Mouse (Mus musculus): ENCODE results near the gene Pcbp2.

Gene Pcbp2

GRCm38 (mm10) chr15:102463666-102464065, 6.7 kb upstream of the Pcbp2 start:
- DNase-seq (ENCODE audit: low read depth), result peak; percentile 71

GRCm38 (mm10) chr15:102468675-102469370, 1.5 kb upstream of the Pcbp2 start:
- DNase-seq (ENCODE audit: low read depth), result no peak

GRCm38 (mm10) chr15:102470605-102471294, 411 bp downstream of the Pcbp2 start:
- DNase-seq (ENCODE audit: low read depth), result peak; percentile 84

DNA sequence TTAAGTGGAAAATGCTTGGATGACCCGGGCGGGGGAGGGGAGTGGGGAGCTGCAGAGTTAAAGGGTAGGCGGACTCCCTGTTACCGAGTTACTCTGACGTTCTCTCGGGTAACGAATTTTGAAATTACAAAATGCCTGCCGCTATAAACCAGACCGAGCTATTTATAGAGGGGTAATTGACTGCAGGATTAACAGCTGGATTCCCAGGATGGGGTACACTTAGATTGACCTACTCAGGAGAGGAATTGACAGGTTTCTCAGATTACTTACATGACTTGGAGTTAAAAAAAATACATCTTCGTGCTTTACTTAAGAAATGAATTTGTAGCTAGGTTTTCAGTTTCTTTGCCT, 931 bp downstream of the Pcbp2 start:
- DNase-seq (ENCODE audit: low read depth), result no peak

- DNase-seq (ENCODE audit: low read depth), result peak; percentile 31
Measured at GRCm38 (mm10) chr15:102471727-102472126, 1.4 kb downstream of the Pcbp2 start.

GRCm38 (mm10) chr15:102473246-102473645, 2.9 kb downstream of the Pcbp2 start:
- no peak for DNase-seq (ENCODE audit: low read depth)

GRCm38 (mm10) chr15:102474520-102474919, 4.2 kb downstream of the Pcbp2 start:
- DNase-seq (ENCODE audit: low read depth), result no peak

- no peak for DNase-seq (ENCODE audit: low read depth)
Measured at GRCm38 (mm10) chr15:102483136-102483535, 12.8 kb downstream of the Pcbp2 start.

DNA sequence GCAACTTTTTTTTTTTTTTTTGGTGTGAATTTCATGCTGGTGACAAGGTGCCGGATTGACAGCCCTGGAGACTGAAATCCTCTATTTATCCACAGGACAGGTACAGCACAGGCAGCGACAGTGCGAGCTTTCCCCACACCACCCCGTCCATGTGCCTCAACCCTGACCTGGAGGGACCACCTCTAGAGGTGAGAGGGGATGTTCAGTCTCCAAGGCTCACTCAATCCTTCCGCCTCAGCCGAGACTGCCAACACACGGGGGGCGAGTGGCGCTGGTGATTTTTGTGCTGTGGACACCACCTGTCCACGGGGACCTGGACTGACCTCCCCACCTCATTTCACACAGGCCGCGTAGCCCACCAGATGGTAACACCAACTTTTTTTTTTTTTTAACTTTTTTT, 15.5 kb downstream of the Pcbp2 start:
- DNase-seq (ENCODE audit: low read depth), result no peak

DNA sequence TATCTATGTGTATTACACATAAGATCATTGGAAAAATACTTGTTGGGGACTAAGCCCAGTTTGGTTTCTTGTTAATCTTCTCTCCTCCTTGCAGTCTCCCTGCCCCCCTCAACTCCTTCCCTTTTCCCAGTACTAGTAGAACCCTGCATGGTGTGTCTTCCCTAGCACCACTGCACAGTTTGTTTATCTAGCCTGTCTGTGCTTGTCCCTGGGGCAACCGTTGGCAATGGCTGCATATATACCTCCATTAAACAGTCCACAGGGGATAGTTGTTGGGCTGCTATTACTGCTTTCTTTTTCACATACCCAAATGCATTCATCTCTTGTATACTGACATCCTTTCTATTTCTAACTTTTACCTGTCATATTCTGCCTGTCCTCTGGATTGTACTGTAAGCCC, 17.3 kb downstream of the Pcbp2 start:
- no peak for DNase-seq (ENCODE audit: low read depth)

GRCm38 (mm10) chr15:102498322-102498721, 28.0 kb downstream of the Pcbp2 start:
- no peak for DNase-seq (ENCODE audit: low read depth)

GRCm38 (mm10) chr15:102499370-102499769, 29.0 kb downstream of the Pcbp2 start:
- peak; percentile 40 for DNase-seq (ENCODE audit: low read depth)

- no peak for DNase-seq (ENCODE audit: low read depth)
Measured at GRCm38 (mm10) chr15:102499851-102500250, 29.5 kb downstream of the Pcbp2 start.

DNA sequence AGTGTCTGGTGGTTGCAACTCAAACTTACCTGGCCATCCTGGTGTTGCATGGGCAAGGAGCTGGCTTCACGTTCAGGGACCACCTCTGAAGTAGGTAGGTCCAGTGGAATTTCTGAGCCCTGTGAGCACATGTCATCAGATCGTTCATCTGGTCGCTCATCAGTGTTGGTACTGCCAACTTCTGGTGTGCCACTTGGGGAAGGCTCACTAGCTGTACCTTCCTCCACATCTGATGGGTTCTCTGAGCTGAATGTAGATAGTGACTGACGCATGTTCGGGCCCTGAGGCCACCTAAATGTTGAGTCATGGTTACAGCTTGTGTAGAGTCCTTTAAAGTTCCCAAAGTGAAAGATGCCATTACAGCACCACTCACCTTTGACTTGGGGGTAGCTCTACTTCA, 30.1 kb downstream of the Pcbp2 start:
- DNase-seq (ENCODE audit: low read depth), result no peak

DNA sequence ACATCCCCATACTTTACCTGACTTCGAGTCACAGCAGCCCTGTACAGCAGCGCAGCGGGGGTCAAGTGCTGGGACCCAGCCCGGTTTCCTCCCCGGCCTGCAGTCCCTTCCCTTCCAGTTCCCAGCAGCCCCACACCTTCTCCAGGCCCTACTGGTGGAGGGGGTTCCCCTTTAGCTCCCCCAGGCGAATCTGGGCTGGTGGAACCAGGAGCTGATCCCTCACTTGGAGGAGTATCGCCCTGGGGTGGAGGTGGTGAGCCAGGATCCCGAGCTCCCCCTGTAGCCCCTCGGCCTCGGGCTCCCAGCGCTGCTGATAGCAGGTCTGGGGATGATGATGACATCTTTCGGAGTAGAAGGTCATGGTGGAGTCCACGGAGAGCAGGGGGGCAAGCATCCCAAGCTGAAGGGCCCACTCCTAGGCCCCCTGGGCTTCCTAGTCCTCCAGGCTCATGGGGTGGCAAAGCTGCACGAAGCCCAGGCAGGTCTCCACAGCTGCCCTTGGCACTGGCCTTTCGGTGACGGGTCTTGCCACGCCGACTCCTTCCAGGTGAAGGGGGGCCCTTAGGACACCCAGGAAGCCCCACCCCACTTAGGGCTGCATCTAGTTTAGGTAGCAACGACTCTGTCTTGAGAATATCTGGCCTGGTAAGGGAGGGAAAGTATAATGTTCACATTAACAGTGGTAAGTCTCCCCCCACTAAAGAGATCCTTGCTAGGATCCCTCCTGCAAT, 30.9 kb downstream of the Pcbp2 start:
- DNase-seq (ENCODE audit: low read depth), result no peak

GRCm38 (mm10) chr15:102502254-102502840, 32.0 kb downstream of the Pcbp2 start:
- DNase-seq (ENCODE audit: low read depth), result no peak

DNA sequence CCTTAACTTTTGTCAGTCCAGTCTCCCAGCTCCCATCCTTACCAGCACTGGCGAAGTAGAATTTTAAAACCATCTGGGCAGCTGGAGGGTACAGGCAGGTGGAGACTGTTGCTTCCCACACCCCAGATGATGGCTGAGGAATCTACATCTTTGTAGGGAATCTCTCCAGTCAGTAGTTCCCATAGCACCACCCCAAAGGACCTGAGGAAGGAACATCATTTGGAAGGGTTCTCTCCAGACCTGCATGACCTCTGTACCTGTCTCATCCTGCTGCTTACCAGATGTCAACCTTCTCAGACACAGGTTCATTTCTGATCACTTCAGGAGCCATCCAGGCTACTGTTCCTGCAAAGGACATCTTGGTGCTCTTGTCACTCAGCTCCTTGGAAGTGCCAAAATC, 33.1 kb downstream of the Pcbp2 start, which contains the start of gene Gm10337:
Gm10337 (plus strand) TSS at position 276 of the 400 bp plus-strand sequence.
- DNase-seq (ENCODE audit: low read depth), result no peak

- DNase-seq (ENCODE audit: low read depth), result no peak
Measured at GRCm38 (mm10) chr15:102503924-102504782, 33.8 kb downstream of the Pcbp2 start.

DNA sequence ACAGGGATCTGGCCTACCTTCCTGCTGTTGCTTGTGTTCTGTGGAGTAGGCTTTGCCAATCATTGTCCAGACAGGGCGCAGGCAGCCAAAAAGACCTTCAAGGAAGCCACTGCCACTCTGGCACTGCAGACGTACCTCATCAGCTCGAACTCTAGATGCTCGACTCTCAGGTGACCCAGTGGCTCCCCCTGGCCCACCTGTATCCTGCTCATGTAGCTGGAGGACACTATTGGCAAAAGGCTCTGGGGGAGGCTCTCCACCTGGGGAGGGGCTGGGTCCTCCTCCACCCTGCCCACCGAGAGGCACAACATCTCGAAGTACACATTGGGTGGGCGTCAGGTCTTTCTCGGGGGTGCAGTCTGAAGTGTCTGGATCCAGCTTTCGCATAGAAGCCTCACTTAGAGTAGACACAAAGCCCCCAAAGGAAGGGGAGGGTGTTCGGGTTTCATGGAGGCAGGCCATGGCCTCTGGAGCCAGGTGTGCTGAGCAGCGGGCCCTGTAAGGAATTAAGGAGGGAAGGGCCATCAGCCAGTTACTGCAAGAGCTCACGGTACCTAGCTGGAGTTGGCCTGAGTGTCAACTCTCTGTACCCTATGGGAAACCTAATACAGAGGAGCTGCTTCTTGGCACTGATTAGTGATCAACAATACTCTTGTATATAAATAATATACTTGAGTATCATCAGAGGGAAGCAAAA, 34.9 kb downstream of the Pcbp2 start:
- no peak for DNase-seq (ENCODE audit: low read depth)

- no peak for DNase-seq (ENCODE audit: low read depth)
Measured at GRCm38 (mm10) chr15:102505770-102506463, 35.6 kb downstream of the Pcbp2 start.

- DNase-seq (ENCODE audit: low read depth), result peak; percentile 36
Measured at GRCm38 (mm10) chr15:102506464-102506830, 36.1 kb downstream of the Pcbp2 start.
